Mouse (Mus musculus) spleen, postnatal 14 days (tissue): ENCODE data around the gene Foxn4.

Source experiments
- DNase-seq, 2 experiments: peaks; one replicate each; pipeline ENCODE4 v3.0.0; 2021 to 2022; ENCODE audit warnings: low spot score in 2 of 2

Gene Foxn4

GRCm38 (mm10) chr5:114273693-114274402 lies at the start of gene Foxn4:
Gene Foxn4 (minus strand): TSS chr5:114273807.
- no peak for DNase-seq

DNA sequence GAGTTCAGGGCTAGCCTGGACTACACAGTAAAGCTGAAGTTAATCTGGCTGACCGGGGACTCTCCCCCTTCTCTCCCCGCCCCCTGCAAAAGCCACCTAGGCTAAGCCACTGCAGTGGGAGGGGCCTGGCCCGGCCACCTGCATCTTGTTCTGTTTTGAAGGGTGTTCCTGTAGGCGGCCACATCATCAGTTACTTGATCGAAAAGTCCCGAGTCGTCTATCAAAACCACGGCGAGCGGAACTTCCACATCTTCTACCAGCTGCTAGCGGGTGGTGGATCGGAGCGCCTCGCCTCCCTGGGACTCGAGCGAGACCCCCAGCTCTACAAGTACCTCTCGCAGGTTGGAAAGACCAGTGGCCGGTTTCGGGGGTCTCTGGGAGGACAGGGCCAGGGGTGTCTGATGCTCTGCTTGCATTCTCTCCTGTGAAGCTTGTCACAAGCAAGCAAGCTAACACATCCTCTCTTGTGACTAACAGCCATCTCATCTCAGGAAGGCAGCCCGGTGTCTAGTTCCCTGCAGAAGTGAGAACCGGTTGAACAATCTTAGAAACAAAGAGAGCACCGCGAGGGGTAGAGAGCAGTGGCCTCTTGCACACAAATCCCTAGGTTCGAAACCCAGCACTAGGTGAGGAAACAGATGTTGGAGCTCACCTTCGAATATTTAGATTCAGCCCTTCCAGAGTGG lies 49.6 kb upstream of the Foxn4 start:
- peak; percentile 27 to 39 for DNase-seq

GRCm38 (mm10) chr5:114309680-114310036 lies 36.1 kb upstream of the Foxn4 start:
- no peak for DNase-seq

DNA sequence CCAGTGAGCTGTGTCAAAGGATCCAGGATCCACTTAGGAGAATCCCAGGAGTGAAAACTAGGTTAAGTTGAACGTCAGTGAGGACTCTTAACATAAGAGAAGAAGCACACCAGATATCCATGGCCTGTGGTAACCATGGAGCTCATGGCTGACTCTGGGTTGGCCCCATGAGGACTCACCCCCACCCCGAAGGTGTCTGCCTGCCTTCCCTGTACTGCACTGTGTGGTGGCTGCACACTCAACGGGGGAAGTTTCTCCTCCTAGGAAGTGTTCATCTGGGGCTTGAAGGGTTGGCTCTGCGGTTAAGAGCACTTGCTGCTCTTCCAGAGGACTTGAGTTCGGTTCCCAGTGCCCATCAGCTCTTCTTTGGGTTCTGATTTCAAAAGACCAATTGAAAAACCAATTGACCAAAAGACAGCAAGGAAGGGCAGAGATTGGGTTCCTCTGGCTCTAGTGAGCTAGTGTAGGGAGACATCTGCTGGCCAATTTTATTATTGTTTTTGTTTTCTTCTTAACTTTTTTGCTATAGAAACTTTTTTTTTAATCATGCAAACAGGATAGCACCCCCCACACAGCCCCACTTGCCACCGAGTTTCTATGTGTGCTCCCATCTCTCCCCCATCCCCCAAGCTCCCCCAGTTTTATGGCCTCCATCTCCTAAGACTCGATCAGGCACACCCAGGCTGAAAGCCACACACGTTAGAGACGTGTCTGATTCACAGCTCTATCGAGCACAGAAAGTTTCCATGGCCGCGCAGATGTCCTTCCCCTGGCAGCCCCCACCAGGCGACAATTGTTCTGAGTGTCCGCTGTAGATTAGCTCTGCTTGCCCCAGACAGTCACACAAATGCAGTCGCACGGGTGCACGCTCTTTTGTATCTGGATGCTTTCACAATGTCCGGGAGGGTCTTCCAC lies 35.4 kb upstream of the Foxn4 start:
- DNase-seq, result no peak

- DNase-seq, result no peak
Measured at GRCm38 (mm10) chr5:114306496-114306895, 32.9 kb upstream of the Foxn4 start.

- DNase-seq, result no peak
Measured at GRCm38 (mm10) chr5:114303166-114303565, 29.6 kb upstream of the Foxn4 start.

DNA sequence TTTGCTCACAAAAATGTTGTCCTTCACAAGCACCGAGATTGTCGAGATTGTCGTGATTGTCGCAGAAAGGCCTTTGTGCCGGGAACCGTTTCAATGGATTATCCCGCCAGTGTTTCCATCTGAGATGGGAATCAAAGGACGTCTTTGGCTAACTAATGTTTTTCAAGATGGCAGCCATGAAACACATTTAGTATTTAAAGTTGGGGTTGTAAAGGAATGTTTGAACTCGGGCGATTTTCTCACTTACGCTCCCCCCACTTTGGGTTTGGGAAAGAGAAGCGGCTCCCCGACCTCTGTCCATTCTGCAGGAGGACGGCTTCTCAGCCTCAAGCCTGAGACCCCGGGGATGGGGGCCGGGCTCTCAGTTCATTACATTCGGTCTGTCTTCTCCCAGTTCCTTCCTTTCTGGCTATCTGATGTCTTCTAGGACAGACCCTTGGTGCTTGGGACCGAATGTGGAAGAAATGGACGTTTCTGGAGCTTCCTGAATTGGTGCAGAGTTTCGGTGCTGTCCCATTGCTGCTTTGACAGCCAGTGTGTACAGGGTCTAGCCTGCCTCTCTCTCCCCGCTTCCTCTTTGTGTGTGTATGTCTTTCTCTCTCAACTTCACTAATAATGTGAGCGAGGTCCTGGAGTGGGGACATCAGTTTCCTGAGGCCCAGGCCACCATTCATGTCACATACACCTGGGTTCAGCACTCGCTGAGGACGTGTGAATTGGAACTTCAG lies 26.4 kb upstream of the Foxn4 start:
- no peak for DNase-seq

DNA sequence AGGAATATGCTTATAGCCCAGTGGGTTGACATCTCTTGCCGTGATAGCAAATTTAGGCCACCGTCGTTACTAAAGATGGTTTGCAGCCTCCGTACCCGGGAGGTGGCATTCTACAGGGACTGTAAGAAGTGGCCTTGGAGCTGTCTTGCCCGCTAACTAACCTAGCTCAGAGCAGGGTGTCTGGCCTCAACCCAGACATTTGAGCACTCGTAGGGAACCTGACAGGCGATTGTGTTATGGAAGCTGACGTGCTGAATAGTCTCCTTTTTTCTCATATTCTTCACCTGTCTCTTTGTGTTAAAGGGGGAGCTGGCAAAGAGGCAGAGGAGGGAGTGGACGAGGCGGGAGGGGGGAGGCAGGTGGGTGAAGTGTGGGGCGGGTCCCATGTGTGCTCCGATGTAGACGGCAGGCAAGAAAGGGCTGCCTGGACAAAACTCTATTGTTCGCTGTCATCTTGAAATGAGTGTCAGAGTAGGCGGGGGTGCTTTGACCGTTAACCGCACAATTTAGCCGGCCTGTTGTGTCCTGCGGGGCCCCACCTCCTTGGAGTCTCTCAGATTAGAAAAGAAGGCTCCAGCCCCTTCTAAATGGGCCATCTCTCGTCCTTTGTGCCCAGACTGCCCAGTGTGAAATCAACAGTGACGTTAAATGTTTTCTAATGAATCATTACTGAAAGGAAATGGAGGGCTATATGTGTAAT lies 25.7 kb upstream of the Foxn4 start:
- no peak for DNase-seq

DNA sequence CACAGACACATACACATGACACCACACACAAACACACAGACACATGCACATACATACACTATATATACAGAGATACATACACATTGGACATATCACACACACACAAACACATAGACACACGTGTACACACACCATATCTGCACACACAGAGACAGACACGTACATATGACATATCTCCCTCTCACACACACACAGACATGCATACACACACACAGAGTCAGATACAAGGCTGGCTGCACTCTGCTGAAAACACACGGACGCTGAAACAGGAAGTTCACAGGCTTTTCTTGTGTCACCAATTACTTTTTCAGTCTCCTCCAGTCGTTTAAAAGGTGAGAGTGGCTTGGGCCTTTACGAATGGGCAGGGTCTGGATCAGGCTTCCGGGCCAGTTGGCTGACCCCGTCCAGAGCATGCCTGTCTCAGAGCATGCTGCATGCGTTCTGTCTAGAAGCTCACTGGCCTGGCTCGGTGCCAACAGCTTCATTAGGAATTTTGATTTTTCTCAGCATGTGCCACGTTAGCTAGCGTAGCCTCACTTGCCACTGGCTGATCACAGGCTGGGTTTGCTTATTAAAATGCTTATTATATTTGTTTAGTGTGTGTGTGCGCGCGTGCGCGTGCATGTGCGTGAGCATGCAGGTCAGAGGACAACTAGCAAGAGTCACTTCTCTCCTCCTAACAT lies 24.7 kb upstream of the Foxn4 start:
- no peak for DNase-seq

DNA sequence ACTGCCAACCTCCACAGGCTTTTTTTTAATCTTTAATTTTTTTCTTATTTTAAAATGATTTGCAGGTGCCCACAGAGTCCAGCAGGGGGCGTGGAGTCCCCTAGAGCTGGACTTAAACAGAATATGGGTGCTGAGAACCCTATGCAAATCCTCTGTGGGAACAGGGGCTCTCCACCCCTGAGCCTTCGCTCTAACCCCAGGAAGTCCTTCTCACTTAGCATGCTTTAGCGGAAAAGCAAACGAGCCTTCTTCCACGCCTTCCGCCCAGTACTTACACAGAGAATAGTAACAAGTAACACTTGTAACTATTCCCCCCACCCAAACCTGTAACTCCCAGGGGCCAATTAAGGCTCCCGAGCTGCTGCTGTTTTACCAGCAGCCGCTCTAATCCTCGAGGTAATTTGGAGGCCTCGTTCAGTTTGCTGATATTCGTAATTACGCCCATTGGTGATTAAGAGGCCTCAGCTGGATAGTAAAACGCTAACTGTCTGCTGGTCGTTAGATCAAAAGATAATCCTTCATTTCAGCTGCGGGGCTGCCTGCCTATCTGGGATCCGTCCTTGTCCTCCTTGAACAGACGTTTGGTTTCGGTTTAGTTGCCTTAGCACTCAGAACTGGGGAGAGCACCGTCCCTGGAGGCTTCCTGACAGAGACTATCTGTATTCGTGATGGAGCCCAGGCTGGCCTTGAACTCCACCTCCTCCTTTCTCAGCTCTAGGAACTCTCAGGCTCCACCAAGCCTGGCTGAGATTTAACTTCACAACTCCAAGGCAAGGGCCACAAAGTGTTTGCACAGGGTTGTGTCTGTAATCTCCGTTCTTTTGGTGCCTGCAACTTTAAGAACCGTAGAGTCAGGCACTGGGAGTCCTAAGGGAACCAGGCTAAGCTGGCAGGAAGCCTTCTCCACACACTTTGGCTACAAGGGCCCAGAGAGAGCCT lies 23.4 kb upstream of the Foxn4 start:
- no peak for DNase-seq

- DNase-seq, result no peak
Measured at GRCm38 (mm10) chr5:114290004-114290403, 16.4 kb upstream of the Foxn4 start.

GRCm38 (mm10) chr5:114288874-114289273 lies 15.3 kb upstream of the Foxn4 start, which contains the start of gene Myo1h:
Gene Myo1h (plus strand): TSS chr5:114289166.
- no peak for DNase-seq

- DNase-seq, result no peak
Measured at GRCm38 (mm10) chr5:114288396-114288795, 14.8 kb upstream of the Foxn4 start.

GRCm38 (mm10) chr5:114286872-114287571 lies 13.4 kb upstream of the Foxn4 start:
- no peak for DNase-seq

DNA sequence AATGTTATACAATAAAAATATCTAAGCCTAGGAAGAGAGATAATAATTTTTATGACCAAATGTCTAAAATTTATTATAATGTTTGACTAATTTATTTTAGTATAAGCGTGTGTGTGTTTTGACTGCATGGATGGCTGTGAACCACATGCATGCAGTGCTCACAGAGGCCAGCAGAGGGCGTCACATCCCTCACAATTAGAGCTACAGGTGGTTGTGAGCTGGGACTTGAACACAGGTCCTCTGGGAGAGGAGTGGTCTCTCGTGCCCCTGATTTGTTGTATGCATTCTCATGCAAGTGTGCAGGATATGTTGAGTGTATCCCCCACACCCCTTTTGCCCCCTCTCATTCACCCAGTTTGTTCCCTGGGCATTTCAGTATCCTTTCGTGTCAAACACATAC lies 12.5 kb upstream of the Foxn4 start:
- no peak for DNase-seq

GRCm38 (mm10) chr5:114285398-114285700 lies 11.7 kb upstream of the Foxn4 start:
- no peak for DNase-seq

DNA sequence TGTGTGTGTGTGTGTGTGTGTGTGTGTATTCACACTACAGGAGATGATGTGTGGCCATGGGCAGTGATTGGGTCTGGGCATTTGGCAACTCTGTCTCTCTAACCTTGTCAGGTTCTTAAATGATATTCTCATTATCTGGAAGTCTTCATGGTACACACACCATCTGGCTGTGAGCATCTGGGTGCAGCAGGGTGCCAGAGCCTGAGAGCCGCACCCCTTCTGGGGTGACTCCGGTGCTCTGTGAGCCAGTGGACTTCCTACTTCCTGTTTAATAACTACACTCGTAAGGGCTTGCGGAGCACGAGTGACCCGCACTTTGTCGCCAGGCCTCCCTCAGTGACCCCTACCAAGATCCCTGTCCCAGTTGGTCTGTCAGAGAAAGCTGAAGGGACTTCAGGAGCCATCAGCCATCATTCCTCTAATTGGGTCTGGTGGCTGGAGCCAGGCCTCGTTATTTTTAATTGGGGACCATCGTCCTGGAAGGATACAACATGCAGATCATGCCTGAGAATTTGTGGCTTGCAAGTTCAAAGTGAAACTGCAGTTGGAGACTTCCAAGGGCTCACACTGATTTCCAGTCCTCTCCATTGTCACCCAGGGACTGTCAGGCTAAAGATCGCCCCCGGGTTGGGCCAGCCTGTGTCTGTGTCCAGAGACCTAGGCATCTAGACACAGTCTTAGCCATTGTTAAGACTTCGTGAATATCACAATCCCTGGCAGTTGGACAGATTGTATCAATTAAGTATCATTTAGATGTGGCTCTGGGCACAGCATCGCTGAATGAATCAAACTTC lies 11.2 kb upstream of the Foxn4 start:
- DNase-seq, result no peak

DNA sequence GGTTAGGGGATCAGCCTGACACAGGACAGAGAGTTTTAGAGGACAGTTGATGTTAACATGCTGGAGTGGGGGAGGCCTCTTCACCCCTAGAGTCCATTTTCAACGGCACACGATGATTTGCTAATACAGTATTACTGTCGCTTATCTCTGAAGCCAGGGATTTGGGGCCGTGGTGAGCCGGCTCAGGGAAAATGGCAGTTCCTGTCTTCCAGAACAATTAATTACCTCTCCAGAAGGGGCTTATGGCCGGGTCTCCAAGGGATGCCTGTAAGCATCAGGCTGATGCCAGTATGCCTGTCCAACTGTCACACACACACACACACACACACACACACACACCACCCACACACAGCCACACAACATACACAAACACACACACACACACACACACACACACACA lies 8.7 kb upstream of the Foxn4 start:
- DNase-seq, result no peak
